Mouse (Mus musculus) MEL (cell line): ENCODE measurements at regions not wholly inside any gene's neighbourhood (a gene's known extent, or its start where the extent isn't known, plus 50 kb on each side); places are given as distances from the start of the nearest gene placed in this dataset.

Experiments
- CTCF ChIP-seq, 3 experiments: IDR thresholded peaks in 2 of 3; conservative IDR thresholded peaks in 1 of 3; 2 replicates each; pipeline ENCODE4 v1.5.1; 2011 to 2012; ENCODE audit warnings: low read length in 3 of 3, low read depth in 2 of 3, mild to moderate bottlenecking in 2 of 3, improper control_type of control experiment in 1 of 3, inconsistent platforms in 1 of 3, mixed read lengths in 1 of 3, moderate library complexity in 1 of 3; ENCODE audit not compliant: control insufficient read depth in 1 of 3, insufficient read depth in 1 of 3, poor library complexity in 1 of 3, severe bottlenecking in 1 of 3
- EP300 ChIP-seq, 2 experiments: IDR thresholded peaks; 2 replicates each; pipeline ENCODE4 v1.6.1; 2011; ENCODE audit warnings: improper control_type of control experiment in 2 of 2, low read length in 2 of 2, low read depth in 1 of 2, mild to moderate bottlenecking in 1 of 2
- ETS1 ChIP-seq: IDR thresholded peaks from 2 replicates; pipeline ENCODE4 v1.6.1; 2012; ENCODE audit warnings: low read depth, mild to moderate bottlenecking, inconsistent platforms, low read length, improper control_type of control experiment, moderate library complexity
- GABPA ChIP-seq: IDR thresholded peaks from 2 replicates; pipeline ENCODE4 v1.6.1; 2012; ENCODE audit warnings: low read depth, mild to moderate bottlenecking, inconsistent platforms, low read length, improper control_type of control experiment, moderate library complexity
- GATA1 ChIP-seq: IDR thresholded peaks from 2 replicates; pipeline ENCODE4 v1.6.1; 2011; ENCODE audit warnings: low read depth, low read length, improper control_type of control experiment
- MAX ChIP-seq: IDR thresholded peaks from 2 replicates; pipeline ENCODE4 v1.6.1; 2011; ENCODE audit warnings: low read length, improper control_type of control experiment
- MEF2A ChIP-seq: IDR thresholded peaks from 2 replicates; pipeline ENCODE4 v1.6.1; 2014; ENCODE audit warnings: low read depth, mild to moderate bottlenecking, inconsistent platforms, low read length, improper control_type of control experiment; ENCODE audit not compliant: poor library complexity, insufficient replicate concordance, severe bottlenecking; ENCODE audit errors: extremely low read depth
- POLR2A ChIP-seq, 2 experiments: IDR thresholded peaks; 2 replicates each; pipeline ENCODE4 v1.6.1; 2011 to 2012; ENCODE audit warnings: low read length in 2 of 2, mild to moderate bottlenecking in 2 of 2, control low read depth in 1 of 2, improper control_type of control experiment in 1 of 2, low read depth in 1 of 2, moderate library complexity in 1 of 2; ENCODE audit not compliant: control insufficient read depth in 1 of 2, insufficient read depth in 1 of 2, poor library complexity in 1 of 2
- SIN3A ChIP-seq: IDR thresholded peaks from 2 replicates; pipeline ENCODE4 v1.6.1; 2012; ENCODE audit warnings: low read length, improper control_type of control experiment, inconsistent platforms
- TCF12 ChIP-seq: IDR thresholded peaks from 2 replicates; pipeline ENCODE4 v1.6.1; 2014; ENCODE audit warnings: low read depth, mild to moderate bottlenecking, inconsistent platforms, low read length, improper control_type of control experiment, moderate library complexity
- UBTF ChIP-seq: IDR thresholded peaks from 2 replicates; pipeline ENCODE4 v1.6.1; 2012; ENCODE audit warnings: low read depth, mild to moderate bottlenecking, inconsistent platforms, low read length, improper control_type of control experiment, moderate library complexity, borderline replicate concordance; ENCODE audit not compliant: insufficient read depth
- USF1 ChIP-seq: IDR thresholded peaks from 2 replicates; pipeline ENCODE4 v1.6.1; 2014; ENCODE audit warnings: low read depth, mild to moderate bottlenecking, inconsistent platforms, low read length, improper control_type of control experiment, moderate library complexity
- ZNF384 ChIP-seq: IDR thresholded peaks from 2 replicates; pipeline ENCODE4 v1.6.1; 2012; ENCODE audit warnings: low read depth, mild to moderate bottlenecking, inconsistent platforms, low read length, improper control_type of control experiment

- no peak for TF ChIP-seq GATA1
- no peak for TF ChIP-seq ETS1
- TF ChIP-seq CTCF (IDR thresholded peaks at IDR 0.05 in 2 of 3, conservative IDR thresholded peaks at IDR 0.05 in 1 of 3; ENCODE audit: control insufficient read depth in 1 of 3, insufficient read depth in 1 of 3, low read depth in 2 of 3, low read length in 3 of 3, poor library complexity in 1 of 3, severe bottlenecking in 1 of 3): no peak
- no peak for TF ChIP-seq EP300 (IDR thresholded peaks at IDR 0.05; ENCODE audit: low read depth in 1 of 2, low read length in 2 of 2)
- no peak for TF ChIP-seq SIN3A
- TF ChIP-seq ZNF384: no peak
- no peak for TF ChIP-seq TCF12
- no peak for TF ChIP-seq MEF2A
- no peak for TF ChIP-seq POLR2A (IDR thresholded peaks at IDR 0.05; ENCODE audit: control insufficient read depth in 1 of 2, insufficient read depth in 1 of 2, low read depth in 1 of 2, low read length in 2 of 2, poor library complexity in 1 of 2)
- no peak for TF ChIP-seq UBTF
- TF ChIP-seq USF1: no peak
- no peak for TF ChIP-seq MAX
- TF ChIP-seq GABPA: no peak
These were observed 56.4 kb downstream of the Cd24a start for GRCm38 (mm10) chr10:43634371-43635080.
